26 mouse cellular contexts compared by ENCODE assay signal in genomic region chr13:108358228-108358627, GRCm38 (mm10). TPM values are rescaled to one million over a fixed set of nuclear protein-coding genes. Genes with fewer than 3 reads are reported as not detected.
A peak's percentile ranks its signal among the peaks of the same experiment; 100 is the strongest.
DNase-seq lines count a peak whose midpoint lies in the region; ATAC-seq and TF ChIP-seq lines count a peak whose summit lies in the region.
"Had no signal": no experiment of that assay in that cellular context is flagged by ENCODE, and none has a peak within 500 bp of the region (broad histone marks: within the 10 kb centered on the region; RNA-seq: fewer than 3 reads in every experiment).

No protein-coding gene starts in this region.

- 0 out of 2 replicates have a peak, but pooled peaks have one; percentile 23 for ATAC-seq in forebrain, embryonic 11.5 days (replicated peaks; ENCODE audit: low FRiP score)
- ATAC-seq in hindbrain, embryonic 12.5 days (ENCODE audit: low FRiP score): peak; percentile 74
- no peak for ATAC-seq in midbrain, postnatal 0 days (ENCODE audit: low FRiP score)
- ATAC-seq in megakaryocyte-erythroid progenitor cell, adult 5-6 weeks (replicated peaks; ENCODE audit: low FRiP score, low TSS enrichment, poor library complexity, severe bottlenecking): 0 out of 2 replicates have a peak, but pooled peaks have one; percentile 34
- ATAC-seq: inflammation-experienced regulatory T-cells, adult 6 months had no signal

- H3K4me3 ChIP-seq in forebrain, embryonic 11.5 days (ENCODE audit: low read depth, low read length): no peak overlapping the region
- no peak overlapping the region for H3K4me3 ChIP-seq in forebrain, embryonic 10.5 days
- H3K4me3 ChIP-seq in hindbrain, embryonic 12.5 days: no peak overlapping the region
- H3K4me3 ChIP-seq in hindbrain, embryonic 10.5 days: no peak overlapping the region
- H3K4me3 ChIP-seq in midbrain, postnatal 0 days (ENCODE audit: low read depth, low read length): no peak overlapping the region
- no peak overlapping the region for H3K4me3 ChIP-seq in midbrain, embryonic 10.5 days
- H3K4me3 ChIP-seq: heart, embryonic 15.5 days; limb, embryonic 10.5 days; liver, embryonic 15.5 days; lung, embryonic 15.5 days; megakaryocyte, embryonic 14.5 days; myocyte; neural tube, embryonic 13.5 days had no signal

- H3K4me2 ChIP-seq in forebrain, embryonic 11.5 days (ENCODE audit: low read depth, low read length, severe bottlenecking): no peak overlapping the region
- H3K4me2 ChIP-seq in hindbrain, embryonic 12.5 days (replicated peaks): no peak overlapping the region
- no peak overlapping the region for H3K4me2 ChIP-seq in midbrain, postnatal 0 days (ENCODE audit: low read depth, low read length, poor library complexity, severe bottlenecking)
- H3K4me2 ChIP-seq: heart, embryonic 15.5 days; liver, embryonic 15.5 days; lung, embryonic 15.5 days; neural tube, embryonic 13.5 days had no signal

- TF ChIP-seq CTCF in midbrain, postnatal 0 days (IDR thresholded peaks at IDR 0.05): no peak

- no peaks in the 10 kb centered on the region for H3K9me3 ChIP-seq in forebrain, embryonic 11.5 days (ENCODE audit: control insufficient read depth, low read length)
- H3K9me3 ChIP-seq in forebrain, embryonic 10.5 days: no peaks in the 10 kb centered on the region
- no peaks in the 10 kb centered on the region for H3K9me3 ChIP-seq in hindbrain, embryonic 12.5 days (replicated peaks)
- H3K9me3 ChIP-seq in hindbrain, embryonic 10.5 days: no peaks in the 10 kb centered on the region
- H3K9me3 ChIP-seq in midbrain, postnatal 0 days (ENCODE audit: low read length): no peaks in the 10 kb centered on the region
- H3K9me3 ChIP-seq in midbrain, embryonic 10.5 days (replicated peaks): no peaks in the 10 kb centered on the region
- H3K9me3 ChIP-seq: heart, embryonic 15.5 days; limb, embryonic 10.5 days; liver, embryonic 15.5 days; lung, embryonic 15.5 days; megakaryocyte, embryonic 14.5 days; neural tube, embryonic 13.5 days had no signal

- H3K9ac ChIP-seq in forebrain, embryonic 11.5 days (ENCODE audit: low read length): no peak overlapping the region
- no peak overlapping the region for H3K9ac ChIP-seq in hindbrain, embryonic 12.5 days
- no peak overlapping the region for H3K9ac ChIP-seq in midbrain, postnatal 0 days (replicated peaks; ENCODE audit: low read length, poor library complexity, severe bottlenecking)
- H3K9ac ChIP-seq: heart, embryonic 15.5 days; liver, embryonic 15.5 days; lung, embryonic 15.5 days; neural tube, embryonic 13.5 days had no signal

- H3K36me3 ChIP-seq in forebrain, embryonic 11.5 days (ENCODE audit: control insufficient read depth, insufficient read depth, low read length): no peaks in the 10 kb centered on the region
- H3K36me3 ChIP-seq in forebrain, embryonic 10.5 days (replicated peaks): peaks cover 5% of the 10 kb centered on the region
- no peaks in the 10 kb centered on the region; the same call in 1 of the 2 replicates for H3K36me3 ChIP-seq in hindbrain, embryonic 12.5 days
- peaks cover 8% of the 10 kb centered on the region for H3K36me3 ChIP-seq in hindbrain, embryonic 10.5 days
- H3K36me3 ChIP-seq in midbrain, postnatal 0 days (ENCODE audit: insufficient read depth, low read length): no peaks in the 10 kb centered on the region
- H3K36me3 ChIP-seq in midbrain, embryonic 10.5 days: peaks cover 5% of the 10 kb centered on the region
- H3K36me3 ChIP-seq: heart, embryonic 15.5 days; lung, embryonic 15.5 days; neural tube, embryonic 13.5 days had no signal

- no peak overlapping the region for H3K27ac ChIP-seq in forebrain, embryonic 11.5 days (ENCODE audit: low read depth, low read length)
- no peak overlapping the region for H3K27ac ChIP-seq in forebrain, embryonic 10.5 days
- no peak overlapping the region for H3K27ac ChIP-seq in hindbrain, embryonic 12.5 days
- no peak overlapping the region for H3K27ac ChIP-seq in hindbrain, embryonic 10.5 days
- no peak overlapping the region for H3K27ac ChIP-seq in midbrain, postnatal 0 days (ENCODE audit: low read depth, low read length)
- no peak overlapping the region for H3K27ac ChIP-seq in midbrain, embryonic 10.5 days (replicated peaks)
- H3K27ac ChIP-seq: heart, embryonic 15.5 days; limb, embryonic 10.5 days; liver, embryonic 15.5 days; lung, embryonic 15.5 days; neural tube, embryonic 13.5 days had no signal

- no peaks in the 10 kb centered on the region for H3K4me1 ChIP-seq in forebrain, embryonic 11.5 days (replicated peaks; ENCODE audit: control insufficient read depth, insufficient read depth, low read length)
- H3K4me1 ChIP-seq in forebrain, embryonic 10.5 days: peaks cover 13% of the 10 kb centered on the region
- H3K4me1 ChIP-seq in hindbrain, embryonic 12.5 days: peaks cover 5% of the 10 kb centered on the region; the same call in 1 of the 2 replicates
- peaks cover 10% of the 10 kb centered on the region for H3K4me1 ChIP-seq in hindbrain, embryonic 10.5 days (replicated peaks)
- H3K4me1 ChIP-seq in midbrain, postnatal 0 days (ENCODE audit: insufficient read depth, low read length): no peaks in the 10 kb centered on the region
- peaks cover 14% of the 10 kb centered on the region for H3K4me1 ChIP-seq in midbrain, embryonic 10.5 days
- H3K4me1 ChIP-seq: limb, embryonic 10.5 days; liver, embryonic 15.5 days; lung, embryonic 15.5 days had no signal

- 42% methylated on average over 3 of the region's 3 CpGs for WGBS in forebrain, embryonic 11.5 days
- 46% methylated on average over 3 of the region's 3 CpGs for WGBS in forebrain, embryonic 10.5 days
- WGBS in hindbrain, embryonic 12.5 days: 41% methylated on average over 3 of the region's 3 CpGs
- WGBS in hindbrain, embryonic 10.5 days: 35% methylated on average over 3 of the region's 3 CpGs
- WGBS in midbrain, postnatal 0 days: 40% methylated on average over 3 of the region's 3 CpGs
- 41% methylated on average over 3 of the region's 3 CpGs for WGBS in midbrain, embryonic 10.5 days

- no peak for DNase-seq in forebrain, embryonic 11.5 days (ENCODE audit: low spot score)
- no peak for DNase-seq in forebrain, embryonic 10.5 days (ENCODE audit: extremely low spot score, low spot score)
- no peak for DNase-seq in hindbrain, embryonic 10.5 days (ENCODE audit: low spot score)
- peak; percentile 41 for DNase-seq in midbrain, postnatal 0 days (ENCODE audit: low spot score)
- DNase-seq in midbrain, embryonic 10.5 days (ENCODE audit: low spot score): no peak
- DNase-seq in spleen, postnatal 36 days (ENCODE audit: low spot score in 2 of 2): no peak
- DNase-seq: adrenal gland, postnatal 14 days; cerebellum, adult 8-10 months; cerebellum, postnatal 36 days; gastrocnemius, postnatal 14 days; heart, postnatal 36 days; kidney, adult 8-10 months; kidney, postnatal 14 days; liver; lung, postnatal 36 days; right cerebral cortex, adult 18-20 months had no signal

- no peaks in the 10 kb centered on the region for H3K27me3 ChIP-seq in forebrain, embryonic 11.5 days (ENCODE audit: control insufficient read depth, insufficient read depth, low read length)
- no peaks in the 10 kb centered on the region for H3K27me3 ChIP-seq in forebrain, embryonic 10.5 days (ENCODE audit: poor library complexity, severe bottlenecking)
- no peaks in the 10 kb centered on the region for H3K27me3 ChIP-seq in hindbrain, embryonic 12.5 days
- no peaks in the 10 kb centered on the region for H3K27me3 ChIP-seq in hindbrain, embryonic 10.5 days (ENCODE audit: insufficient read depth, poor library complexity, severe bottlenecking)
- H3K27me3 ChIP-seq in midbrain, postnatal 0 days (ENCODE audit: insufficient read depth, low read length): no peaks in the 10 kb centered on the region
- no peaks in the 10 kb centered on the region for H3K27me3 ChIP-seq in midbrain, embryonic 10.5 days (ENCODE audit: low read depth, poor library complexity, severe bottlenecking)
- H3K27me3 ChIP-seq: heart, embryonic 15.5 days; liver, embryonic 15.5 days; lung, embryonic 15.5 days; megakaryocyte, embryonic 14.5 days; neural tube, embryonic 13.5 days had no signal

RNA-seq across cellular contexts. Expression of gene Depdc1b, which starts 42.1 kb away (rescaled TPM):
- 21.7 and 26.1 TPM in 2 replicates for polyA plus RNA-seq in forebrain, embryonic 11.5 days (2014; fragmentation: Nextera tagmentation; extraction: Ambion mirVana)
- polyA plus RNA-seq in forebrain, embryonic 10.5 days (2016; fragmentation: Nextera tagmentation; extraction: Ambion mirVana): 21.4 and 22.9 TPM in 2 replicates
- polyA plus RNA-seq in hindbrain, embryonic 12.5 days (2016; fragmentation: Nextera tagmentation; extraction: Ambion mirVana): 8.1 and 9.2 TPM in 2 replicates
- 13.6 and 17.8 TPM in 2 replicates for polyA plus RNA-seq in hindbrain, embryonic 10.5 days (2016; fragmentation: Nextera tagmentation; extraction: Ambion mirVana)
- 1.0 and 3.9 TPM in 2 replicates for total RNA-seq in midbrain, postnatal 0 days (2014; rRNA removed)
- 0.44 and 0.64 TPM in 2 replicates for polyA plus RNA-seq in midbrain, postnatal 0 days (2015; fragmentation: Nextera tagmentation; extraction: Ambion mirVana)
- polyA plus RNA-seq in midbrain, embryonic 10.5 days (2016; fragmentation: Nextera tagmentation; extraction: Ambion mirVana): 18.8 and 18.9 TPM in 2 replicates
- 3.9 and 12.0 TPM in 2 replicates for total RNA-seq in megakaryocyte-erythroid progenitor cell, adult 5-6 weeks (2014; fragmentation: Nextera tagmentation)
- total RNA-seq in megakaryocyte-erythroid progenitor cell, adult 5-6 weeks (2017): 9.8 and 11.2 TPM in 2 replicates
